Mouse (Mus musculus) forebrain, embryonic 15.5 days (tissue): Measurements from ENCODE around the gene Gal. TPM values are rescaled to one million over a fixed set of nuclear protein-coding genes. Genes with fewer than 3 reads are reported as not detected.

Source experiments
- ATAC-seq: fragments of 200-750 bp; cut with Nextera tagmentation; replicated peaks from 2 replicates; pipeline ENCODE4 v1.8.0; 2017; ENCODE audit warnings: mild to moderate bottlenecking, moderate TSS enrichment, moderate library complexity
- H3K27ac ChIP-seq: fragments of 300-500 bp; sonication (generic); replicated peaks from 2 replicates; pipeline ENCODE4 v1.5.1; 2015; ENCODE audit warnings: mild to moderate bottlenecking, inconsistent platforms
- H3K27me3 ChIP-seq: fragments of 300-500 bp; sonication (generic); 2 replicates; pipeline ENCODE4 v1.6.1; 2015; ENCODE audit warnings: inconsistent platforms
- H3K36me3 ChIP-seq: fragments of 300-500 bp; sonication (generic); 2 replicates; pipeline ENCODE4 v1.6.1; 2015; ENCODE audit warnings: mild to moderate bottlenecking, inconsistent platforms
- H3K4me1 ChIP-seq: fragments of 300-500 bp; sonication (generic); 2 replicates; pipeline ENCODE4 v1.6.1; 2015; ENCODE audit warnings: inconsistent platforms
- H3K4me2 ChIP-seq: fragments of 300-500 bp; sonication (generic); replicated peaks from 2 replicates; pipeline ENCODE4 v1.6.1; 2015; ENCODE audit warnings: mild to moderate bottlenecking, inconsistent platforms
- H3K4me3 ChIP-seq: fragments of 300-500 bp; sonication (generic); 2 replicates; pipeline ENCODE4 v1.5.1; 2015; ENCODE audit warnings: mild to moderate bottlenecking, inconsistent platforms
- H3K9ac ChIP-seq: fragments of 300-500 bp; sonication (generic); replicated peaks from 2 replicates; pipeline ENCODE4 v1.6.1; 2015; ENCODE audit warnings: mild to moderate bottlenecking, inconsistent platforms
- H3K9me3 ChIP-seq: fragments of 300-500 bp; sonication (generic); 2 replicates; pipeline ENCODE4 v1.6.1; 2016; ENCODE audit warnings: inconsistent platforms
- WGBS: fragments of 180-500 bp; shearing (Covaris S2); methylation state at CpG from one replicate; pipeline ENCODE4 v1.1.7; 2015; ENCODE audit warnings: mixed read lengths; 5-methylcytosine and 5-hydroxymethylcytosine counted together
- polyA plus RNA-seq: library from polyadenylated mRNA; unstranded; fragments of >200 nt; fragmentation: Nextera tagmentation; extraction: Ambion mirVana; gene quantifications from 2 replicates; pipeline ENCODE4 v1.2.1, GENCODE M21; 2015

Gene Gal
- 4.6 and 6.4 TPM in 2 replicates for polyA plus RNA-seq

- peak within 1 kb of the TSS; percentile 31 for H3K4me3 ChIP-seq
- H3K9ac ChIP-seq: peak within 1 kb of the TSS; percentile 31
- 3% methylated on average over 37 of the region's 37 CpGs for WGBS
- no peaks in the 10 kb centered on the region for H3K36me3 ChIP-seq
- peak within 1 kb of the TSS; percentile 48 for H3K4me2 ChIP-seq
- peaks cover 7% of the 10 kb centered on the region for H3K4me1 ChIP-seq
- H3K27me3 ChIP-seq: peaks cover 15% of the 10 kb centered on the region
- no peak within 1 kb of the TSS for H3K27ac ChIP-seq
- H3K9me3 ChIP-seq: no peaks in the 10 kb centered on the region
- peak; percentile 26; the same call in 1 of the 2 replicates for ATAC-seq
These were observed at the start of gene Gal for GRCm38 (mm10) chr19:3414268-3414733. Gene Gal (minus strand): TSS chr19:3414544.

GRCm38 (mm10) chr19:3459986-3460385, 45.6 kb upstream of the Gal start:
- 96% methylated on average over 3 of the region's 3 CpGs for WGBS
- H3K27me3 ChIP-seq: no peaks in the 10 kb centered on the region
- H3K4me1 ChIP-seq: no peaks in the 10 kb centered on the region
- H3K36me3 ChIP-seq: peaks cover 93% of the 10 kb centered on the region
- no peak for ATAC-seq
- H3K9me3 ChIP-seq: no peaks in the 10 kb centered on the region
- no peak overlapping the region for H3K9ac ChIP-seq
- no peak overlapping the region for H3K27ac ChIP-seq
- no peak overlapping the region for H3K4me3 ChIP-seq
- H3K4me2 ChIP-seq: no peak overlapping the region

- Histone ChIP-seq H3K4me3 (no peak overlapping the region), H3K27me3 (no peaks in the 10 kb centered on the region), H3K9ac (no peak overlapping the region), H3K4me2 (no peak overlapping the region), H3K4me1 (no peaks in the 10 kb centered on the region), H3K27ac (no peak overlapping the region), H3K36me3 (peaks cover 88% of the 10 kb centered on the region), H3K9me3 (no peaks in the 10 kb centered on the region)
- ATAC-seq: no peak
- WGBS: 97% methylated on average over 6 of the region's 6 CpGs
These were observed 44.2 kb upstream of the Gal start for GRCm38 (mm10) chr19:3458331-3459099.

GRCm38 (mm10) chr19:3457700-3458099, 43.4 kb upstream of the Gal start:
- 97% methylated on average over 4 of the region's 4 CpGs for WGBS
- H3K4me2 ChIP-seq: no peak overlapping the region
- H3K9me3 ChIP-seq: no peaks in the 10 kb centered on the region
- H3K27me3 ChIP-seq: no peaks in the 10 kb centered on the region
- H3K36me3 ChIP-seq: peaks cover 86% of the 10 kb centered on the region
- H3K4me1 ChIP-seq: no peaks in the 10 kb centered on the region
- no peak overlapping the region for H3K9ac ChIP-seq
- ATAC-seq: no peak
- no peak overlapping the region for H3K4me3 ChIP-seq
- no peak overlapping the region for H3K27ac ChIP-seq

- Histone ChIP-seq H3K27me3 (no peaks in the 10 kb centered on the region), H3K4me1 (peaks cover 4% of the 10 kb centered on the region; the same call in 1 of the 2 replicates), H3K9me3 (no peaks in the 10 kb centered on the region), H3K36me3 (peaks cover 31% of the 10 kb centered on the region), H3K4me2 (no peak overlapping the region), H3K4me3 (no peak overlapping the region), H3K9ac (no peak overlapping the region), H3K27ac (0 out of 2 replicates have a peak overlapping the region, but pooled peaks have one; percentile 31)
- WGBS: 60% methylated on average over 6 of the region's 6 CpGs
- peak; percentile 21; the same call in 1 of the 2 replicates for ATAC-seq
These were observed 37.3 kb upstream of the Gal start for GRCm38 (mm10) chr19:3451649-3452048.

GRCm38 (mm10) chr19:3451170-3451569, 36.8 kb upstream of the Gal start:
- ATAC-seq: peak; percentile 80
- H3K4me3 ChIP-seq: no peak overlapping the region
- peaks cover 27% of the 10 kb centered on the region for H3K36me3 ChIP-seq
- H3K9ac ChIP-seq: no peak overlapping the region
- no peak overlapping the region for H3K27ac ChIP-seq
- H3K9me3 ChIP-seq: no peaks in the 10 kb centered on the region
- no peaks in the 10 kb centered on the region for H3K27me3 ChIP-seq
- WGBS: 22% methylated on average over 6 of the region's 6 CpGs
- H3K4me2 ChIP-seq: no peak overlapping the region
- peaks cover 4% of the 10 kb centered on the region; the same call in 1 of the 2 replicates for H3K4me1 ChIP-seq

GRCm38 (mm10) chr19:3450714-3451113, 36.4 kb upstream of the Gal start:
- Histone ChIP-seq H3K4me3 (no peak overlapping the region), H3K27ac (no peak overlapping the region), H3K27me3 (no peaks in the 10 kb centered on the region), H3K36me3 (peaks cover 23% of the 10 kb centered on the region), H3K4me2 (no peak overlapping the region), H3K9ac (no peak overlapping the region), H3K4me1 (peaks cover 4% of the 10 kb centered on the region; the same call in 1 of the 2 replicates), H3K9me3 (no peaks in the 10 kb centered on the region)
- 95% methylated on average over 3 of the region's 3 CpGs for WGBS
- ATAC-seq: no peak

- Histone ChIP-seq H3K9me3 (no peaks in the 10 kb centered on the region), H3K27ac (no peak overlapping the region), H3K4me2 (no peak overlapping the region), H3K27me3 (no peaks in the 10 kb centered on the region), H3K4me3 (no peak overlapping the region), H3K9ac (no peak overlapping the region), H3K36me3 (peaks cover 9% of the 10 kb centered on the region; the same call in 1 of the 2 replicates), H3K4me1 (peaks cover 4% of the 10 kb centered on the region; the same call in 1 of the 2 replicates)
- WGBS: 67% methylated on average over 3 of the region's 3 CpGs
- ATAC-seq: no peak
These were observed 34.9 kb upstream of the Gal start for GRCm38 (mm10) chr19:3449248-3449647.

- H3K9ac ChIP-seq: no peak overlapping the region
- 54% methylated on average over 3 of the region's 3 CpGs for WGBS
- no peak overlapping the region for H3K27ac ChIP-seq
- peaks cover 4% of the 10 kb centered on the region; the same call in 1 of the 2 replicates for H3K4me1 ChIP-seq
- no peaks in the 10 kb centered on the region for H3K36me3 ChIP-seq
- no peak overlapping the region for H3K4me2 ChIP-seq
- H3K4me3 ChIP-seq: no peak overlapping the region
- no peaks in the 10 kb centered on the region for H3K27me3 ChIP-seq
- no peaks in the 10 kb centered on the region for H3K9me3 ChIP-seq
- no peak for ATAC-seq
These were observed 33.0 kb upstream of the Gal start for GRCm38 (mm10) chr19:3447348-3447747.

- Histone ChIP-seq H3K27me3 (no peaks in the 10 kb centered on the region), H3K4me2 (peak overlapping the region; percentile 27), H3K4me1 (peaks cover 11% of the 10 kb centered on the region), H3K27ac (no peak overlapping the region), H3K9me3 (no peaks in the 10 kb centered on the region), H3K36me3 (no peaks in the 10 kb centered on the region), H3K4me3 (0 out of 2 replicates have a peak overlapping the region, but pooled peaks have one; percentile 7), H3K9ac (no peak overlapping the region)
- ATAC-seq: peak; percentile 66
- 14% methylated on average over 10 of the region's 10 CpGs for WGBS
These were observed 26.7 kb upstream of the Gal start for GRCm38 (mm10) chr19:3441092-3441491.

GRCm38 (mm10) chr19:3440667-3441066, 26.3 kb upstream of the Gal start:
- no peak overlapping the region for H3K9ac ChIP-seq
- WGBS: 14% methylated on average over 5 of the region's 5 CpGs
- H3K4me2 ChIP-seq: peak overlapping the region; percentile 27
- peak; percentile 50 for ATAC-seq
- no peaks in the 10 kb centered on the region for H3K27me3 ChIP-seq
- H3K36me3 ChIP-seq: no peaks in the 10 kb centered on the region
- no peak overlapping the region for H3K27ac ChIP-seq
- H3K4me3 ChIP-seq: 0 out of 2 replicates have a peak overlapping the region, but pooled peaks have one; percentile 7
- H3K4me1 ChIP-seq: peaks cover 11% of the 10 kb centered on the region
- H3K9me3 ChIP-seq: no peaks in the 10 kb centered on the region

GRCm38 (mm10) chr19:3437980-3438379, 23.6 kb upstream of the Gal start:
- Histone ChIP-seq H3K36me3 (no peaks in the 10 kb centered on the region), H3K9ac (no peak overlapping the region), H3K4me3 (no peak overlapping the region), H3K27me3 (no peaks in the 10 kb centered on the region), H3K4me2 (no peak overlapping the region), H3K4me1 (peaks cover 11% of the 10 kb centered on the region), H3K27ac (no peak overlapping the region), H3K9me3 (no peaks in the 10 kb centered on the region)
- 70% methylated on average over 5 of the region's 5 CpGs for WGBS
- ATAC-seq: no peak
